Mouse (Mus musculus): Measurements from ENCODE around the gene Olfml2b.

Olfml2b gene

GRCm38 (mm10) chr1:170644255-170645205, at the start of gene Olfml2b:
Gene Olfml2b, plus strand, starts transcription at chr1:170644532.
- peak; percentile 90 to 93 for DNase-seq

- DNase-seq, result no peak
Observed at GRCm38 (mm10) chr1:170594575-170594974, 49.8 kb upstream of the Olfml2b start.

- DNase-seq, result peak in 1 of 2 experiments; percentile 55
Observed at GRCm38 (mm10) chr1:170605228-170606001, 38.9 kb upstream of the Olfml2b start.

- DNase-seq, result no peak
Observed at GRCm38 (mm10) chr1:170607231-170607917, 37.0 kb upstream of the Olfml2b start.

- DNase-seq, result no peak
Observed at GRCm38 (mm10) chr1:170608461-170609071, 35.8 kb upstream of the Olfml2b start.

GRCm38 (mm10) chr1:170609872-170610271, 34.5 kb upstream of the Olfml2b start:
- DNase-seq, result peak; percentile 36 to 68

GRCm38 (mm10) chr1:170610289-170610688, 34.0 kb upstream of the Olfml2b start:
- no peak for DNase-seq

- no peak for DNase-seq
Observed at GRCm38 (mm10) chr1:170610695-170611094, 33.6 kb upstream of the Olfml2b start.

GRCm38 (mm10) chr1:170611631-170612030, 32.7 kb upstream of the Olfml2b start:
- DNase-seq, result no peak

- peak; percentile 63 to 82 for DNase-seq
Observed at GRCm38 (mm10) chr1:170612968-170613872, 31.1 kb upstream of the Olfml2b start.

GRCm38 (mm10) chr1:170619686-170620374, 24.5 kb upstream of the Olfml2b start:
- DNase-seq, result no peak

GRCm38 (mm10) chr1:170622934-170623333, 21.4 kb upstream of the Olfml2b start:
- peak in 1 of 2 experiments; percentile 45 for DNase-seq

GRCm38 (mm10) chr1:170623432-170623831, 20.9 kb upstream of the Olfml2b start:
- DNase-seq, result no peak

GRCm38 (mm10) chr1:170630489-170630888, 13.8 kb upstream of the Olfml2b start:
- DNase-seq, result no peak

- no peak for DNase-seq
Observed at GRCm38 (mm10) chr1:170631571-170631970, 12.8 kb upstream of the Olfml2b start.

GRCm38 (mm10) chr1:170632385-170632784, 11.9 kb upstream of the Olfml2b start:
- peak; percentile 71 to 87 for DNase-seq

- no peak for DNase-seq
Observed at GRCm38 (mm10) chr1:170632856-170633255, 11.5 kb upstream of the Olfml2b start.

GRCm38 (mm10) chr1:170638941-170639340, 5.4 kb upstream of the Olfml2b start:
- DNase-seq, result no peak

GRCm38 (mm10) chr1:170645896-170646605, 1.7 kb downstream of the Olfml2b start:
- DNase-seq, result no peak

Measured in lung, postnatal 4 days (tissue).